Mouse (Mus musculus) heart, adult 2 months (tissue): ENCODE results near the gene Zfp654.

Experiments used
- CTCF ChIP-seq: fragments of 200-600 bp; IDR thresholded peaks from 2 replicates; pipeline ENCODE4 v1.8.1; 2022; ENCODE audit warnings: antibody characterized with exemption, mild to moderate bottlenecking, moderate library complexity
- POLR2A ChIP-seq: fragments of 200-500 bp; IDR thresholded peaks from 2 replicates; pipeline ENCODE4 v1.6.1; 2011; ENCODE audit warnings: mild to moderate bottlenecking, low read depth, low read length, control low read depth; ENCODE audit not compliant: insufficient read depth

DNA sequence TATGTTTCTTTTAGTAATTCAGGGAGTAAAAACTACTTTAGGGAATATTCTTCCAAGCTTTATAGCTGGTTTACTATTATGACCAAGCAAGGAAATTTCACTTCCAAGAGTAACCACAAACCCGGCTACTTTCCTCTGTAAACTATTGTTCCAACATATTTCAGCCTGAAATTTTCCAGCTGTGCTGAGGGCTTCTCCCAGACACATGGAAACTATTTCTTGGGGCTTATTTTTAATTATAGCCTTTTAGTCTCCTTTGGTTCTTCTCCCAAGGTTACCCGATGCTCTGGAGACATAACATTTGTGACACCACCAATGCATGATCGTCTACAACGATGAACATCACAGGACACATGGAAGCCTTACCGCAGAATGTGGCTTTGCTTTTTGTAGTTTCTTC, 114.2 kb downstream of the Zfp654 start:
- TF ChIP-seq POLR2A (no peak), CTCF (no peak)
